Mouse (Mus musculus): ENCODE measurements at regions not wholly inside any gene's neighbourhood (a gene's known extent, or its start where the extent isn't known, plus 50 kb on each side); places are given as distances from the start of the nearest gene placed in this dataset.

GRCm38 (mm10) chr14:110125936-110126710 is 628.8 kb downstream of the Slitrk6 start:
- intact Hi-C loops (cut with DNase I), result no loop called here
- Histone ChIP-seq H3K4me3 (no peak overlapping the region), H3K27ac (no peak overlapping the region)
- TF ChIP-seq CTCF (IDR thresholded peaks at IDR 0.05), result no peak
- DNase-seq, result no peak

- no peak overlapping the region for H3K27ac ChIP-seq
Observed at GRCm38 (mm10) chr14:110122710-110123109, 632.2 kb downstream of the Slitrk6 start.

GRCm38 (mm10) chr14:110115578-110115977 is 639.4 kb downstream of the Slitrk6 start:
- DNase-seq, result no peak
- H3K27ac ChIP-seq, result no peak overlapping the region
- H3K4me3 ChIP-seq, result no peak overlapping the region
- no peak for TF ChIP-seq CTCF (IDR thresholded peaks at IDR 0.05)
- intact Hi-C loops (cut with DNase I), result no loop called here

More at GRCm38 (mm10) chr14:110122710-110123109, 632.2 kb downstream of the Slitrk6 start:
- intact Hi-C loops (cut with DNase I), result no loop called here
- no peak overlapping the region for H3K4me3 ChIP-seq
- TF ChIP-seq CTCF (IDR thresholded peaks at IDR 0.05), result no peak
- DNase-seq, result no peak

GRCm38 (mm10) chr14:110100852-110101251 is 654.1 kb downstream of the Slitrk6 start:
- no peak for DNase-seq
- intact Hi-C loops (cut with DNase I), result no loop called here
- no peak overlapping the region for H3K27ac ChIP-seq
- TF ChIP-seq CTCF (IDR thresholded peaks at IDR 0.05), result no peak
- H3K4me3 ChIP-seq, result no peak overlapping the region

GRCm38 (mm10) chr14:110078351-110078750 is 676.6 kb downstream of the Slitrk6 start:
- TF ChIP-seq CTCF (IDR thresholded peaks at IDR 0.05), result no peak
- H3K27ac ChIP-seq, result no peak overlapping the region
- intact Hi-C loops (cut with DNase I), result no loop called here
- DNase-seq, result no peak
- H3K4me3 ChIP-seq, result no peak overlapping the region

- intact Hi-C loops (cut with DNase I), result no loop called here
- TF ChIP-seq CTCF (IDR thresholded peaks at IDR 0.05), result no peak
- DNase-seq, result no peak
- Histone ChIP-seq H3K27ac (no peak overlapping the region), H3K4me3 (no peak overlapping the region)
Observed at GRCm38 (mm10) chr14:110047748-110048147, 707.2 kb downstream of the Slitrk6 start.

- H3K4me3 ChIP-seq, result no peak overlapping the region
- no peak for DNase-seq
- no peak overlapping the region for H3K27ac ChIP-seq
- TF ChIP-seq CTCF (IDR thresholded peaks at IDR 0.05), result no peak
- intact Hi-C loops (cut with DNase I), result no loop called here
Observed at GRCm38 (mm10) chr14:110043211-110043610, 711.7 kb downstream of the Slitrk6 start.

- Histone ChIP-seq H3K4me3 (no peak overlapping the region), H3K27ac (no peak overlapping the region)
- no peak for TF ChIP-seq CTCF (IDR thresholded peaks at IDR 0.05)
- intact Hi-C loops (cut with DNase I), result no loop called here
- DNase-seq, result no peak
Observed at GRCm38 (mm10) chr14:110021812-110022211, 733.1 kb downstream of the Slitrk6 start.

- Histone ChIP-seq H3K4me3 (no peak overlapping the region), H3K27ac (no peak overlapping the region)
- no peak for DNase-seq
- intact Hi-C loops (cut with DNase I), result no loop called here
- no peak for TF ChIP-seq CTCF (IDR thresholded peaks at IDR 0.05)
Observed at GRCm38 (mm10) chr14:110015126-110015525, 739.8 kb downstream of the Slitrk6 start.

- intact Hi-C loops (cut with DNase I), result no loop called here
- TF ChIP-seq CTCF (IDR thresholded peaks at IDR 0.05), result no peak
- no peak for DNase-seq
- H3K4me3 ChIP-seq, result no peak overlapping the region
- H3K27ac ChIP-seq, result no peak overlapping the region
Observed at GRCm38 (mm10) chr14:110013229-110013628, 741.7 kb downstream of the Slitrk6 start.

- intact Hi-C loops (cut with DNase I), result no loop called here
- TF ChIP-seq CTCF (IDR thresholded peaks at IDR 0.05), result no peak
- H3K27ac ChIP-seq, result no peak overlapping the region
- H3K4me3 ChIP-seq, result no peak overlapping the region
- DNase-seq, result no peak
Observed at GRCm38 (mm10) chr14:110007159-110007558, 747.8 kb downstream of the Slitrk6 start.

GRCm38 (mm10) chr14:109985026-109985425 is 769.9 kb downstream of the Slitrk6 start:
- intact Hi-C loops (cut with DNase I), result no loop called here

GRCm38 (mm10) chr14:109958008-109958407 is 796.9 kb downstream of the Slitrk6 start:
- no peak for TF ChIP-seq CTCF (IDR thresholded peaks at IDR 0.05)
- intact Hi-C loops (cut with DNase I), result no loop called here
- H3K4me3 ChIP-seq, result no peak overlapping the region
- H3K27ac ChIP-seq, result no peak overlapping the region
- DNase-seq, result no peak

More at GRCm38 (mm10) chr14:109985026-109985425, 769.9 kb downstream of the Slitrk6 start:
- H3K27ac ChIP-seq, result no peak overlapping the region
- TF ChIP-seq CTCF (IDR thresholded peaks at IDR 0.05), result no peak
- DNase-seq, result no peak
- H3K4me3 ChIP-seq, result no peak overlapping the region

- no peak for TF ChIP-seq CTCF (IDR thresholded peaks at IDR 0.05)
- DNase-seq, result no peak
- intact Hi-C loops (cut with DNase I), result no loop called here
- no peak overlapping the region for H3K4me3 ChIP-seq
- no peak overlapping the region for H3K27ac ChIP-seq
Observed at GRCm38 (mm10) chr14:109941944-109942343, 813.0 kb downstream of the Slitrk6 start.
